Mouse (Mus musculus) heart, adult 18-20 months (tissue): ENCODE results near the gene Psma4. TPM values are rescaled to one million over a fixed set of nuclear protein-coding genes. Genes with fewer than 3 reads are reported as not detected.
"Not testable (repeated sequence)": the region's sequence is repeated elsewhere in the genome, so short reads cannot be mapped to it uniquely, and the experiment has no call there.

Experiments
- DNase-seq, 2 experiments: peaks; one replicate each; pipeline ENCODE4 v3.0.0; 2021 to 2022; ENCODE audit warnings: mixed read lengths in 1 of 2
- long read RNA-seq, 2 experiments: library from polyadenylated mRNA; stranded (forward); transcript quantifications; one replicate each; pipeline ENCODE4 v2.0.0; 2021
- total RNA-seq, 2 experiments: library from RNA; stranded (reverse); gene quantifications; 2 replicates each; pipeline ENCODE4 v1.2.3; 2021

Psma4 gene
- 100 to 1,000 TPM; 123 to 128 TPM for total RNA-seq
- long read RNA-seq, experiment 1, transcript Psma4-201 (9 exons, 1,165 nt), result major isoform, 37 of 60 reads
- long read RNA-seq, experiment 1, partial matches to known transcripts, result 12 of 60 reads
- long read RNA-seq, experiment 1, other reads (novel, unspliced or antisense), result 11 of 60 reads
- long read RNA-seq, experiment 2, transcript Psma4-201 (9 exons, 1,165 nt), result major isoform, 21 of 31 reads
- long read RNA-seq, experiment 2, partial matches to known transcripts, result 6 of 31 reads
- long read RNA-seq, experiment 2, other reads (novel, unspliced or antisense), result 4 of 31 reads

DNA sequence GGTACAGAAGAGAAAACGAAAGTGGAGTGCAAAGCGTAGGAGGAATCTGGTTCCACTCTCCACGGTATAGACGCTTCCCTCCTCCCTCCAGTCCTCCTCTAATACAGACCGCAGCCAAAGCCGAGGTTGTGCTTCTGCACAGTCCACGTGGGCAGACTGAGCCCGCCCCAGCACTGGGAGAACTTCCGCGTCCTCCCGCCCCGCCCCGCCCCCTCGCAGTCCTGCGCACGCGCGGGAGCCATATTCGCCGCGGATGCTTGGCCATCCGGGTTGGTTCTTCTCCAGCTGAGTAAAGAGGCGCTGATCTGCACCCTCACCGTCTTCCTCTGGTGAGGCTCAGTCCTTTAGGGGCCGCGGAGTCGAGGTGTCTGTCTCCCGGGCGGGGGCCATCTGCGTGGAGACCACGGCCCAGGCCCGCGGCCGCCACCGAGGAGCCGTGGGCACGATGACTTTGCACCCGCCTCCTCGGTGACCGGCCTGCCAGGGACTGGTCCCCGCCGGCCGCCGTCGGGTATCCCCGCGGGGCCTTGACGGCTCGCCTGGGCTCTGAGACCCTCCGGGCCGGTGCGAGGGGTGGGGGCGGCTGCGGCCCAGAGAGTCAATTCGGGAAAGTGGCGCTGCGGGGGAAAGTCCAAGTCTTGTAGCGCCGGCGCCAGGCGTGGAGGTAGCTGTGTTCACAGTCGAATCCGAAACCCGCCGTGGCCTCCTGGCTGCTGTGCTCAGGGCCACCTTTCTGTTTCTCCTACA lies at the start of gene Psma4, which contains the start of gene AY074887:
Gene Psma4, plus strand, starts transcription at position 216 of the 747 bp plus-strand sequence.
Gene AY074887, minus strand, starts transcription at position 424 of the 747 bp plus-strand sequence.
- peak; percentile 93 to 94 for DNase-seq

GRCm38 (mm10) chr9:54909446-54909845 lies 41.1 kb upstream of the Psma4 start:
- no peak for DNase-seq

DNA sequence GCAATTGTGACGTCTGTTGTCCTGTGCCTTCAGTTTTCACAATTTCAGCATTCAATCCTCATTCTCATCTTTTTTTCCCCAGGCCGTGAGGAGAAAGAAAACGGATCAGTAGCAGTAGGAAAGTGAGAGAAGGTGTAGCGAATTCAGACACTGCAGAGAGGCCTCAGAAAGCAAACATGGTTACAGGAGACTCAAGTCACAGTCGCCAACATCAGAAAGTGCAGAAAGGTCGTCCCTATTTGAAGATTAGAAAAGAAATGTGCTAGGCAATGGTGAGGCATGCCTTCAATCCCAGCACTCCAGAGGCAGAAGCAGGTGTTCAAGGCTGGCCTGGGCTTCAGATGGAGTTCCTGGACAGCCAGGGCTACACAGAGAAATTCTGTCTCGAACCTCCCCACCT lies 35.0 kb upstream of the Psma4 start:
- no peak for DNase-seq

- DNase-seq, result peak in 1 of 2 experiments; percentile 9
Observed at GRCm38 (mm10) chr9:54916401-54916800, 34.2 kb upstream of the Psma4 start.

GRCm38 (mm10) chr9:54917010-54917677 lies 33.4 kb upstream of the Psma4 start, which contains the start of gene Hykk:
TSS of gene Hykk (plus strand) at chr9:54917283.
- peak; percentile 90 to 95 for DNase-seq

DNA sequence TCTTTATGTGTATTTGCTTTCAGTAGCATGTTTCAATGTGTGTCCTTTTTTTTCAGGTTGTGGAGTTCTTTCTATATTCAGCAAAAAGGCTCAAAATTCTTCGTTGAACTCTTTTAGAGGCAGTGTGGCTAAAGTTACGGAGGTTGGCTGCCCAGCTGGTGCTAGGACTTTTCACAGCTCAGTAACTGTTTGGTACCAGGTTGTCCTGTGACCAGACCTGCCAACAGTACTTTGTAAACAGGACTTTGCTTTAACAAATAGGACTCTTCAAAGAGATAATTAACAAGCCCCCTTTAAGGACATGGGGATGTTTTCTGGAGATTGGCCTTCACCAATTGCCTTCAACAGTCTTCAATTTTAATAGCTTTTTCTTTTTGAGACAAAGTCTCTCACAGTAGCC lies 32.4 kb upstream of the Psma4 start:
- no peak for DNase-seq

GRCm38 (mm10) chr9:54918781-54919180 lies 31.8 kb upstream of the Psma4 start:
- no peak for DNase-seq

DNA sequence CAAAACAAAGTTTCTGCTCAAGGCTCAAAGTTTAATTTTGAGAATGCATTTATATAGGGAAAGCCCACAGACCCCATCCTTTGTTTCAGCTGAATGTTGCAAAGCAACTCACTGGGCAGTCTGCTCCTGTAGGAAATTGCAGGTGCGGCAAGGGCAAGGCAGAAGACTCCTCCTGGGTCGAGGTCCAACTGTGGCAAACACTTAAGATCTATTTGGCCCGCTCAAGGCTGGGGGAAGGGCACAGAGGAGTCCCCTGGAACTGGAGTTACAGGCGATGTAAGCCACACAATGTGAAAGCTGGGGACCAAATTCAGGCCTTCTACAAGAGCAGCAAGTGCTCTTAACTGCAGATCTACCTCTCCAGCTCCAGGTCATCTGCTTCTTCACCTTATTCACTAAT lies 30.6 kb upstream of the Psma4 start:
- DNase-seq, result no peak

GRCm38 (mm10) chr9:54930741-54931140 lies 19.8 kb upstream of the Psma4 start:
- DNase-seq, result no peak

- DNase-seq, result no peak
Observed at GRCm38 (mm10) chr9:54931765-54932164, 18.8 kb upstream of the Psma4 start.

DNA sequence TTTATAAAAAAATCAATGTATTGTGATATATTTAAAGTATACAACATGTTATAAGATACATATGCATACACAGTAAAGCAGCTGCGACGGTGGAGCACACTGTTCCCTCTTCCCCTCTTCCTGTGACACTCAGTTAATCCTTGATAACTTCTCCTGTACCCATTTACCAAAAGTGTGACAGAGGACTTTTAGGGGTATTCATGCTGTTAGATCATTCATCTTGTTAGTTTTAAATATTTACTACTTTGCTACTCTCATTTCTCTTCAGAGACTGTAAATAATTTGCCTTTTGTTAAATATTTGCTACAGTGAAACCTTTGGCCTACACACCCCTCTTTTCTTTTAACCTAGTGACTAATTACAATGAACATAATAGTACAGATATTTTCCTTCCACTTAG lies 18.2 kb upstream of the Psma4 start:
- DNase-seq, result no peak

GRCm38 (mm10) chr9:54942071-54942470 lies 8.5 kb upstream of the Psma4 start:
- peak in 1 of 2 experiments; percentile 23 for DNase-seq

GRCm38 (mm10) chr9:54944467-54944866 lies 6.1 kb upstream of the Psma4 start:
- no peak for DNase-seq

DNA sequence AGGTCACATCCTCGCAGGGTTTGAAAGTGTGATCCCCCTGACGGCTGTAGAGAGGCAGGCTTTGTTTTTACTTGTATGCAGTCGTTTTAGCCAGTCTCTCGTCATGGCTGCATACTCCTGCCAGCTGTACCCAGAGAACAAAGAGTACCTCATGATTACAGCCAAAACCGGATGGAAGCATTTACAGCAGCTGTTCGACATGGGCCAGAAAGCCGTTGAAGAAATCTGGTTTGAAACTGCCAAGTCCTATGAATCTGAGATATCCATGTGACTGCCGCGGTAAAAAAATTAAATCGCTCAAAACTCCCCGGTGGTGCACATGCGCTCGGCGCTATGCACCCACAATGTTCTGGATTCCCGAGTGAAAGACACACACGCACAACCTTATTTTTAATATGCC lies 4.3 kb upstream of the Psma4 start:
- no peak for DNase-seq

GRCm38 (mm10) chr9:54949465-54949864 lies 1.1 kb upstream of the Psma4 start:
- DNase-seq, result peak in 1 of 2 experiments; percentile 19

DNA sequence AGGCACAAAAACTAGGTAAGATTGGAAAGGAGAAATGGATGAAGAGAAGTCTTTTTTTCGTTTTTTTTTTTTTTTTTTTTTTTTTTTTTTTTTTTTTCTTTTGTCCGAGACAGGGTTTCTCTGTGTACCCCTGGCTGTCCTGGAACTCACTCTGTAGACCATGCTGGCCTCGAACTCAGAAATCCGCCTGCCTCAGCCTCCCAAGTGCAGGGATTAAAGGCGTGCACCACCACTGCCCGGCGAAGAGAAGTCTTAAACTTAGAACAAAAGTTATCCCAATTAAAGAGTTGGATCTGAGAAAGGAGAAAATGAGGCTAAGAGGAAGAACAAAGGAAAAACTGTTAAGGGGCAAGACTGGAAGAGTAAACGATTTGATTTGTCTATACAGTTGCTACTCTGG lies 428 bp upstream of the Psma4 start:
- not testable (repeated sequence) for DNase-seq

GRCm38 (mm10) chr9:54961059-54961458 lies 10.5 kb downstream of the Psma4 start:
- DNase-seq, result no peak

- no peak for DNase-seq
Observed at GRCm38 (mm10) chr9:54963669-54964068, 13.1 kb downstream of the Psma4 start.

DNA sequence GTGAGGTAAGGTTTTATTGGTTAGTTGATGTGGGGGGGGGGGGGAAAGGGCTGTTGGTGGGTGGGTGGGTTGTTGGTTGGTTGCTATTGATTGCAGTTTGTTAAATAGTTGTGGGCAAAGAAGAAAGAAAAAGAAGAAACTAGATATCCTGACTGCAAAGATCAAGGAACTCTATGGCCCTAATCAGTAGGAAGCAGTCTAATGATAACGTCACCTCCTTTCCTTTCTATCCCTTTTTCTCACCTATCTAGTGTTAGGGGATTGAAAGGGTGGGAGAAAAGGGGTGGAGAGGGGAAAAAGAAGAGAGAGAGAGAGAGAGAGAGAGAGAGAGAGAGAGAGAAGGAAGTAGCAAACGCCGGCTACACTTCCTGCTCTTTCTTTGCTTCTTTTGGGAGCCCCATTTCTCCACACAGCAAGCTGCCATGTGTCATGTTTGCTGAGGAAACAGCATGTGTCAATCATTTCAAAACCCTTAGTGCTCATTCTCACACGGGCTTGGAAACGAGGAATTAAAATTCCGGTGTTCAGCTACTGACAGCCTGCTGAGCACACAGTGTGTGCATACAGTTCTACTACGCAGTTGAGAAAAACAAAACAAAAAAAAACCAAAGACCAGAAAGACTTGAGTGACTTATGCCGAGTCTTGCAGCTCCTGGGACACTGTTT lies 19.5 kb downstream of the Psma4 start:
- no peak for DNase-seq

DNA sequence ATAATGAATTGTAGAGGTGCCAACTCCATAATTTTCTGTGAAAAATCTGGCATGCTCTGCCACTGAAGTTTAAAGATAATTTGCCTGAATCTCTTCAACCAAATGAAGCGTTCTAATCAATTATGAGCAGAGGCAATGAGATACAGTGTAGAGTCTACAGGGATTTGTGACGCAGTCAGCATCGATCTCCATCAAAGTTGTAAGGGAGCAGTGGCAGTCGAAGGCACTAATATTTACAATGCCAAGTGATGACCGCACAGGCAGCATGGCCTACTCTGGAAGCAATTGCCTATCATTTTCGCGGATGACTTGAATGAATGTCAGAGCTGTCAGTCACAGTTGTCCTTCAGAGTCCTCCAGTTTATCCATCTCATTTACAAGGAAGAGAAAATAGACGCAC lies 30.1 kb downstream of the Psma4 start, which contains the start of gene Chrna5:
Gene Chrna5, plus strand, starts transcription at position 207 of the 400 bp plus-strand sequence.
- no peak for DNase-seq

- peak in 1 of 2 experiments; percentile 17 for DNase-seq
Observed at GRCm38 (mm10) chr9:54981291-54982191, 31.0 kb downstream of the Psma4 start.
